Mouse (Mus musculus): ENCODE data around the gene Tnfrsf17.
"Not testable (repeated sequence)": the region's sequence is repeated elsewhere in the genome, so short reads cannot be mapped to it uniquely, and the experiment has no call there.

Tnfrsf17 gene

DNA sequence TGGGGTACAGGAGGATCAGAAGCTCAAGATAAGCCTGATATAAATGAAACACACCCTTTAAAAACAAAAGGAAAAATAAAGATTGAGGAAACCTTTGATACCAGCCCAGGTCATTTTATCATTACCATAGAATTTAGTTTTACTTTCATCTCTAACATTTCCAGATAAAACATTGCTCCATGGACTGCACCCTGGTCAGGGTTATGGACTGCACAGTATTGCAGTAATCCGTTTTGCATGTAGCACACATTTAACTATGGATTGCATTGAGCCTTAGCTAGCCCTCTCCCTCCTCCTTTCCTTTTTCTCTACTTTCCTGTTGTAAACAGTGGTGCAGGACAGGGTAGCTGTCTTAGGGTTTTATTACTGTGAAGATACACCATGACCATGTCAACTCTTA is 17.4 kb downstream of the Tnfrsf17 start:
- no peak for DNase-seq (ENCODE audit: low spot score in 2 of 2)

DNA sequence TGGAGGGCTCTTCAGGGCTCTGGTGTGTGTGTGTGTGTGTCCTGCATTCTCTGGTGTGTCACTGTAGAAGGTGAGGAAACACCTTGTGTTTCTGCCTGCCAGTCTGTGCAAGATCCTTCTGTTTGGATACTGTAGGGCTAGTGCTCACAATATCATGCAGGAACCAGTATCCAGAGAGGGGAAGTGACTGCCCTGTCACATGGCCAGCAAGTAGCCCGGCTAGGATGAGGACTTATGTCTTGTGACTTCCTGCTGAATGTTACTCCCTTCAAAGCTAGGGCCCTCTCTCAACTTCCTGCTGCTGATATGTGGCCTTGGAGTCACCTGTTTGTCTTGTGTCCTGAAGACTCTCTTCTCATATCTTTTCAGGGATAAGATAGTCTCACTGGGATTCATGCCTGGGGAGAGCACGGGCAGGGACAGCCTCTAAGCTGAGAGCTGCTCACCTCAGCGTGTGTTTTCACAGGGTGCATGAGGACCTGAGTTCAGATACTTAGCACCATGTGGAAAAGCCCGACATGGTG is 29.7 kb downstream of the Tnfrsf17 start:
- DNase-seq (ENCODE audit: low spot score in 2 of 2) = no peak

DNA sequence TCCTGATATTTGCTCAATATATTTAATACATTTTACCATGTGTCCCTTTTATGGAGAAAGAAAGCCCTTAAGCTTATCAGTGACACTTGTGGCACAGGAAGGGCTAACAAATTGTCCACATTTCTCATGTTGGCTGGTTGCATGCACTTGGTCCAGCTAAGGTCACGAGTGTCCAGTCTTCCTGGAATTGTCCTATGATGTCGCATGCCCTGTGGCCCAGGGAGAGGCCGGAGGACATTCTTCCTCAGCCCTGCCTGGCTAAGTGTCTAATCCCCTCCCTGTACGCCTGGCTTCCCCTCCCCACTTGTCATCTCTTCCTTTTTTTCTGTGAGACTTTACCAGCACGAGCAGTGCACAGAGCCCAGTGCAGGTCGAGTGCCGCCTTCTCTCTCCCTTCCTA is 38.3 kb downstream of the Tnfrsf17 start:
- DNase-seq (ENCODE audit: low spot score in 2 of 2) = no peak

DNA sequence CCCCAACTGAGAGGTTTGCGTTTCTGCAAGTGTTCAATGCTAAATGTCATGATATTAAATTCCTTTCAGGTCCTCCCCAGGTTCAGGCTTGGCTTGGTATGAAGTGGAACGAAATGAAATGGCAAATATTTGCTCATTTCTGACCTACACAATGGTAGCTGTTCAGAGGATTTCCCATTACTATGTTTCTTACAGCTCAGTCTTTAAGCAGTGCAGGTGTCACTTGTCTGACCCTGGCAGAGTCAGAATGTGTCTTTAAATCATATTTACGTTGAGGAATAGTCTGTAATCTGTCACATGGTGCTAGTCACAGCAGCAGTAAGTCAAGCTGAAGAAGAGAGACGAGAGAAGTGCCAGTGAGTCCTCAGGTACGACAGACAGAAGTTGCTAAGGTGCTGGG is 45.6 kb downstream of the Tnfrsf17 start:
- DNase-seq (ENCODE audit: low spot score in 2 of 2) = no peak

DNA sequence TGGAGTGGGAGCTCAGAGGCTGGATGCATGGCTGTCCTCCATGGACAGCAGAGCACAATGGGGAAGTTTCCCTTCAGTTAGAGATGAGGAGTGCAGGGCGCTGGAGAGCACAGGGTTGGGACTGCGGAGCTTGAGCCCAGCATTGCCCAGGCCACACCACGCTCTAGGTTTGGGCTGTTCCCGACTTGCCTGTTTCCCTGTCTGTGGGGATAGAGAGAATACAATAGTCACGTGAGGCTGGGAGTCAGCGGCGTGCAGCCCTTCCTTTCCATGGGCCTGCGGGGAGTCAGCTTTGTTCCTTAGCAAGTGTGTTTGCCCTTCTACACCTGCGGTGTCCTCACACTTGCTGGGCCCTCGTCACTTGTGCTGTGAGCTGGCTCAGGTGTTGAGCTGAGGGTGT is 46.3 kb downstream of the Tnfrsf17 start:
- DNase-seq (ENCODE audit: low spot score in 2 of 2) = no peak

DNA sequence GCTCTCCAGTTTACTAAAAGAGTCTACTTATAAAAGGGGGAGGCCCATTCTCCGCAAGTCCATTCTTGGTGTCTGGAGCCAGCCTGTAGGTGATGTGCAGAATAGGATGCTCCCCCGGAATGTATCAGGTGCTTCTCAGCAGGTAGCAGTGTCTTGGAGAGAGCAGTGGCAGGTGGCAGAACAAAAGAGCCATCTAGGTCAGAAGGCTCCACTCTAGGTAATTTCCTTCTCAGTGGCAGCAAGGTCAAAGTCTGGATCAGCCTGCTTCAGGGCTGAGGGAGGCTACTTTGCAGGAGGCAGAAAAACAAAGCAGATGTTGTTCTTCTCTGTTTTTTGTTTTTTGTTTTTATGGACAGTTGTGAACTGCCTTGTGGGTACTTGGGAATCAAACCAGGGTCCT is 47.0 kb downstream of the Tnfrsf17 start:
- not testable (repeated sequence) for DNase-seq (ENCODE audit: low spot score in 2 of 2)

DNA sequence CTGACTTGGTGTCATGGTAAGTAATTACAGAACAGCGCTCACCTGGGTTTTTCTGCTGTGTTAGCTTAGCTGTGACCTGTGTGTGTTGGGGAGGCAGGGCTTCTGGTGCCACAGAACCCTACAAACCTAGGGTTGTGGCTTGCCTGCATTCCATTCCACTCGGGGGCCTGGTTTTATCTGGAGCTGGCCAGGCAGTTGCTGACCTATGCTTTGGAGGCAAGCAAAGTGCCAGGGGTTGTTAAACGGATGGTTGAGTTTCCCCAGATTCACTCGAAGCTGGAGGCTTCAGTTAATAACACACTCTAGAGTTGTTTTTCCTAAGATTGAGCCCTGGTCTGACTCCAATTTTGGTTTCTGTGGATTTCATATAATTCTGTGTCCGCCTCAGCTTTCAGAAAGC is 52.0 kb downstream of the Tnfrsf17 start:
- DNase-seq (ENCODE audit: low spot score in 2 of 2) = no peak

DNA sequence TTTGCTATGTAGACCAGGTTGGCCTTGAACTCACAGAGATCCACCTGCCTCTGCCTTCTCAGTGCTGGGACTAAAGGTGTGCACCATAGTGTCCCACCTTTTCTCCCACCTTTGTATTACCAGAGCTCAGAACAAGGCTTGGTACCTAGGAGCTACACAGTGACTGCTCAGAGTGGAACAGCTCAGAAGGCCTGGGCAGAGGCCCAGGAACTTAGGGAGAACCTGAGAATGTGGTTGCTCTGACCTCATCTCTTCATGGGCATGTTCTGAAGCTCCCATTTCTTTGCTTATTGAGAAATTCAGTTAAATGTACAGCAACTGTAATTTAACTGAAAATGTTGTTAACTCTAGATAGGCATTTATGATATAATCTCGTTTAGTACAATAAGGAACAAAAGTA is 53.2 kb downstream of the Tnfrsf17 start:
- DNase-seq (ENCODE audit: low spot score in 2 of 2) = no peak

DNA sequence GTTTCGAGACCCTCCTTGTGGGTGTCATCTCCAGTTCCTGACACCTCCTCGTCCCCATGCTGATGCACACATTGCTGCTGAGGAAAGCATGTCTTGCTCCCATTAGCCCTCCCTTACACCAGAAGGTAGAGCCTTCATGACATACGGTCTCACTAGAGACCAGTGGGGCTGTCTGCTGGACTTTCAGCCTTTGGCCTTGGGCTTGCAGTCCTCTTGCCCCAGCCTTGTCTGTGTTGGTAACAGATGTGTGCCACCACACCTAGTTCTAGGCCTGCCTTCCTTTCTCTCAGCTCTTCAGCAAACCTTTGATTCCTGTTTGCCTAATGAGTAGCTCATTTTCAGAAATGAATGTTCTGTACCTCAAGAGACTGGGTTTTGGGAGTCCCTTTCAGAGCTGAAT is 54.8 kb downstream of the Tnfrsf17 start:
- DNase-seq (ENCODE audit: low spot score in 2 of 2) = no peak

DNA sequence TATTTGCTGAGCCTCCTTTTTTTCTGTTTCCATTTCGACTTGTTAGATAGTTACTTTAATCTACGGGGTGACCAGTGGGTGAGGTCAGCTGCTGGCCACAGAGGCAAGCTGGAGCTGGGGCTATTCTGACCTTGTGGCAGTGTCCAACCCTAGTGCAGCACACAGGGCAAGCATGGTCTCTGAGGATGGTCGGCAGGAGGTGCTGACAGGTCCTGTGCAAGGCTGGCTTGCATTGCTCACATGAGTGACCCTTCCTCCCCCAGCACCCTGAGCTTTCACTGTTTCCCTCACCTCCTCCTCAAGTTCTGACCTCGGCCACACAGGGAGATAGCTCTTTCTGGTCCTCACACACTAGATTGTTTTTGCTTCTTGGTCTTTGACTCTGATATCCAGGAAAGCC is 55.5 kb downstream of the Tnfrsf17 start:
- DNase-seq (ENCODE audit: low spot score in 2 of 2) = no peak

DNA sequence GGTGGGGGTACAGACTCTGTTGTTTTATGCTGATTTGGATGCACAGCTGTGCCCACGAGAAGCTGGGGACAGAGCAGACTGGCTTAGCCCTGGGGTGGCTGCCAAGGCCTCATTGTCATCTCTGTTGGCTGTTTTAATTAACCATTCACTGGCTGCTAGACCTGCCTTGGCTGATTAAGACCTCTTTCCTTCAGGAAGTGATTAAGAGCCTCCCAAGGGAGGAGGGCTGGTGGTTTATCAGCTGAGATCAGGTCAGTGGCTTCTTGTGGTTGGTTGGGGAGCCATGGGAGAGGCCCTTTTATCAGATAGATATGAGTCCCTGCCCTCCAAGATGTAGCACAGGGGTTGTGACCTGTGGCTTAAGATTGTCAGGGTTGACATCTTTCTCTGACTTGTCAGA is 56.0 kb downstream of the Tnfrsf17 start:
- DNase-seq (ENCODE audit: low spot score in 2 of 2) = no peak
